Mouse (Mus musculus): Measurements from ENCODE around the gene H1foo. TPM values are rescaled to one million over a fixed set of nuclear protein-coding genes. Genes with fewer than 3 reads are reported as not detected.
A peak's percentile ranks its signal among the peaks of the same experiment; 100 is the strongest.

Gene H1foo
- total and polyA plus RNA-seq, 2 experiments from 2014 or later, result not detected

DNA sequence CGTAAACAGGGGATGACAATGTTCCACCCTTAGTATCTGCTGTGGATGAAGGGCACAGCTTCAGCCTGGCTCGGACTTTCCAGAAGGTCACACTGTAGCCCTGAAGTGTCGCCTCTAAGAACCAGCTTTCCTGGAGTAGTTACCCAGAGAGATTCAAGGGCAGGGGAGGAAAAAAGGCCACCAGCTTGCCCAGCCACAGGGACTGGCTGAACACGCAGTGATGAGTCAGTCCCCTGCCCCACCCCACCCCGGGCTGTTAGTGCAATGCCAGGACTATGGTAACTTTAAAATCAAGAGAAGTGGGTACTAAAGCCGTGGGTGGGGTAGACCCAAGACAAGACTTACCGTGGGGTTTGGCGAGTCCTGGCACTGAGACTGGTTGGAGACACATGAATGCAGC, 30.9 kb downstream of the H1foo start:
- Histone ChIP-seq H3K27me3 (ENCODE audit: control insufficient read depth, insufficient read depth, low read length) (no peaks in the 10 kb centered on the region), H3K4me1 (ENCODE audit: control insufficient read depth, insufficient read depth) (peaks cover 14% of the 10 kb centered on the region), H3K36me3 (replicated peaks; ENCODE audit: control insufficient read depth, insufficient read depth, low read length) (peaks cover 60% of the 10 kb centered on the region), H3K4me3 (ENCODE audit: low read depth, low read length) (no peak overlapping the region), H3K27ac (ENCODE audit: low read depth) (no peak overlapping the region), H3K9me3 (replicated peaks; ENCODE audit: control insufficient read depth, low read length) (no peaks in the 10 kb centered on the region), H3K9ac (replicated peaks; ENCODE audit: low read depth, low read length) (no peak overlapping the region), H3K4me2 (ENCODE audit: low read depth, low read length) (no peak overlapping the region)
- DNase-seq (ENCODE audit: low spot score), result no peak
- WGBS, result 80% methylated on average over 8 of the region's 8 CpGs
- TF ChIP-seq CTCF (IDR thresholded peaks at IDR 0.05; ENCODE audit: low read depth) (no peak), EP300 (IDR thresholded peaks at IDR 0.05; ENCODE audit: low read depth) (no peak)
- no peak for ATAC-seq (ENCODE audit: insufficient read depth, low read depth)

DNA sequence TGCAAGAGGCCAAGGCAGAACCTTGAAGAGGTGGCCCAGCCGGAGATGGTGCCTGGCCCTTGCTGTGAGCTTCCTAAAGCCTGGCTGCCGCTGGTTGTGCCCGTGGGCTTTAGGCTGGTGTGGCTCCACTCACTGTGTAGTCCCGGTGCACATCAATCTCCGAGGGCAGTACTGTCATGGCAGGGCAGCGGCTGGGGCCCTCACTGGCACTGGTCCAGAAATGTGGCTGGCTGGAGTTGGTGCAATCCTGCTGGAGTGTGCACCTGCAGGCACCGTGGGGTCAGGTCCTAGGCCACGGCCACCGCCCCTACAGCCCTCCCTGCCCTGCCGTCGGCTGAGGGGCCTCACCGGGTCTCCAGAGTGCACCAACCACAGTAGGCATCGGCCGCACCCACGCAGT, 33.1 kb downstream of the H1foo start:
- no peaks in the 10 kb centered on the region for H3K9me3 ChIP-seq (replicated peaks; ENCODE audit: control insufficient read depth, low read length)
- no peak overlapping the region for H3K9ac ChIP-seq (replicated peaks; ENCODE audit: low read depth, low read length)
- no peak for ATAC-seq (ENCODE audit: insufficient read depth, low read depth)
- no peak overlapping the region for H3K27ac ChIP-seq (ENCODE audit: low read depth)
- H3K27me3 ChIP-seq (ENCODE audit: control insufficient read depth, insufficient read depth, low read length), result no peaks in the 10 kb centered on the region
- H3K4me2 ChIP-seq (ENCODE audit: low read depth, low read length), result no peak overlapping the region
- DNase-seq (ENCODE audit: low spot score), result no peak
- no peak overlapping the region for H3K4me3 ChIP-seq (ENCODE audit: low read depth, low read length)
- WGBS, result 74% methylated on average over 15 of the region's 15 CpGs
- no peaks in the 10 kb centered on the region; the same call in 1 of the 2 replicates for H3K4me1 ChIP-seq (ENCODE audit: control insufficient read depth, insufficient read depth)
- TF ChIP-seq CTCF (IDR thresholded peaks at IDR 0.05; ENCODE audit: low read depth) (no peak), EP300 (IDR thresholded peaks at IDR 0.05; ENCODE audit: low read depth) (no peak)
- peaks cover 54% of the 10 kb centered on the region for H3K36me3 ChIP-seq (replicated peaks; ENCODE audit: control insufficient read depth, insufficient read depth, low read length)

DNA sequence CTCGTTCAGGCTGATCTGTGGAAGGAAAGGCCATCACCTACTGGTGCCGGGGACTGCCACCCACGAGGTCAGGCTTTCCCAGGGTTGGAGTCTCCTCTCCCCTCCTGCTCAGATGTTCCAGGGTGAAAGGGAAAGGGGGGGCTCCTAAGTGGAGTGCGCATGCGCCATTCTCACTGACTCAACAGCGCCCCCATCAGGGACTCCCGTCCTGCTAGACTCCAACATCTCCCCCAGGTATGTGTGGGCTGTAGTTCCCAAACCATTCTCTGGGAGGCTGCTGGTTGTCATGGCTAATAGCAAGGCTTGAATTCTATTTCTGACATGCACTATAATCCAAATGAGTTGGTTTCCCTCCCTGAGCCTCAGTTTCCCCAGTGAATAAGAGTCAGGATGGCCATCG, 33.9 kb downstream of the H1foo start:
- H3K4me3 ChIP-seq (ENCODE audit: low read depth, low read length), result no peak overlapping the region
- H3K9me3 ChIP-seq (replicated peaks; ENCODE audit: control insufficient read depth, low read length), result no peaks in the 10 kb centered on the region
- ATAC-seq (ENCODE audit: insufficient read depth, low read depth), result no peak
- H3K27me3 ChIP-seq (ENCODE audit: control insufficient read depth, insufficient read depth, low read length), result no peaks in the 10 kb centered on the region
- no peak overlapping the region for H3K4me2 ChIP-seq (ENCODE audit: low read depth, low read length)
- DNase-seq (ENCODE audit: low spot score), result no peak
- H3K27ac ChIP-seq (ENCODE audit: low read depth), result no peak overlapping the region
- H3K9ac ChIP-seq (replicated peaks; ENCODE audit: low read depth, low read length), result no peak overlapping the region
- peaks cover under 1% of the 10 kb centered on the region for H3K4me1 ChIP-seq (ENCODE audit: control insufficient read depth, insufficient read depth)
- WGBS, result 64% methylated on average over 8 of the region's 8 CpGs
- TF ChIP-seq EP300 (IDR thresholded peaks at IDR 0.05; ENCODE audit: low read depth), result no peak
- TF ChIP-seq CTCF (IDR thresholded peaks at IDR 0.05; ENCODE audit: low read depth), result no peak
- H3K36me3 ChIP-seq (replicated peaks; ENCODE audit: control insufficient read depth, insufficient read depth, low read length), result peaks cover 54% of the 10 kb centered on the region

DNA sequence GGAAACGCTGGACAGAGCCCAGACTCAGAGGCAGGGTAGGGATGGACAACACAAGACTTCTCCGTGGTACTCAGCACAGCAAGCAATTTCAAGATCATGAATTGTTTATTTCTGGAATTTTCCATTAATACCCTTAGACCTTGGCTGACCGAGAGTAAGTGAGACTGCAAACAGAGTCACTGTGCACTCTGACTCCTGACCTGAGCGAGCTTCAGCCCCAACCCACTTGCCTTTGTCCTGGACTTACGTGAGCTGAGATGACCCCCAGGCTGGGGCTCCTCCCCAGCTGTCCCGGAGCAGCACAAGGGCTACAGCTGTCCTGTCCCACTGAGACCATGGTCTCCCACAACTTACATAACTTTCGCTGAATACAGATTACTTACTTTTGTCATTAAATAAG, 38.2 kb downstream of the H1foo start:
- H3K27me3 ChIP-seq (ENCODE audit: control insufficient read depth, insufficient read depth, low read length), result no peaks in the 10 kb centered on the region
- TF ChIP-seq EP300 (IDR thresholded peaks at IDR 0.05; ENCODE audit: low read depth) (no peak), CTCF (IDR thresholded peaks at IDR 0.05; ENCODE audit: low read depth) (no peak)
- peaks cover 21% of the 10 kb centered on the region for H3K36me3 ChIP-seq (replicated peaks; ENCODE audit: control insufficient read depth, insufficient read depth, low read length)
- WGBS, result 68% methylated on average over 7 of the region's 7 CpGs
- ATAC-seq (ENCODE audit: insufficient read depth, low read depth), result no peak
- no peak for DNase-seq (ENCODE audit: low spot score)
- H3K9ac ChIP-seq (replicated peaks; ENCODE audit: low read depth, low read length), result no peak overlapping the region
- peaks cover 14% of the 10 kb centered on the region for H3K4me1 ChIP-seq (ENCODE audit: control insufficient read depth, insufficient read depth)
- peak overlapping the region; percentile 10; the same call in 1 of the 2 replicates for H3K4me2 ChIP-seq (ENCODE audit: low read depth, low read length)
- H3K4me3 ChIP-seq (ENCODE audit: low read depth, low read length), result no peak overlapping the region
- no peaks in the 10 kb centered on the region for H3K9me3 ChIP-seq (replicated peaks; ENCODE audit: control insufficient read depth, low read length)
- no peak overlapping the region for H3K27ac ChIP-seq (ENCODE audit: low read depth)

DNA sequence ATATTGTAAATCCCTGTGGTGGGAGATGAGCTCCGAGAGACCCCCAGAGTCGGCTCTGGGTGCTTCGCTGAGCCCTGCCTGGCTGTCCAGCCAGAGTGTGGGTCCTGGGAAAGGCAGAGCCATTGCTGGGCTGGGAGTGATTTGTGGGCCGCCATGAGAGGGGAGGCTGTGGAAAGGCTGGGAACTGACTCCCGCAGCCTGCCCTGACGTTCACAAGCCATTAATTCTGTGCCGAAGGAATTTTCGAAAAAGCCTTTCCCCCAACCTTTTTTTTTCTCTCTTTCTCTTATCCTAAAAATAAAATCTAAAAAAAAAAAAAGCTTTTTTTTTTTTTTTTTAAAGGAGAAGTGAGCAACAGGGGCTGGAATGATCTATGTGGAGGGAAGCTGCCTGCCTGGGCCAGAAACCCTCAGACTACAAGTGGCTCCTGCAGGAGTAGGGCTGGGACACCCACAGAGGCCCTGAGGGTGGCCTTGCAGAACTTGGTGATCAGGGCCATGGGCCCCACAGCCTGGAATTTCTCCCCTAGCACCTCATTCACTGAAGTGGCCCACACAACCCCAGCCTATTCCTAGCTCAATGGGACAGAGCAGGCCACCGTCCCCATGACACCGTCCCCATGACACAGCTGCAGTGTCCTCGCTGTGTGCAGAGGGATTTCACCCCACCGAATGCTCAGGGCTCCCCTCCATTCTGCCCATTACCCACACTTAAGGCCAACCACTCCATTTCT, 38.7 kb downstream of the H1foo start:
- no peak for DNase-seq (ENCODE audit: low spot score)
- TF ChIP-seq CTCF (IDR thresholded peaks at IDR 0.05; ENCODE audit: low read depth) (no peak), EP300 (IDR thresholded peaks at IDR 0.05; ENCODE audit: low read depth) (no peak)
- peaks cover 14% of the 10 kb centered on the region for H3K4me1 ChIP-seq (ENCODE audit: control insufficient read depth, insufficient read depth)

DNA sequence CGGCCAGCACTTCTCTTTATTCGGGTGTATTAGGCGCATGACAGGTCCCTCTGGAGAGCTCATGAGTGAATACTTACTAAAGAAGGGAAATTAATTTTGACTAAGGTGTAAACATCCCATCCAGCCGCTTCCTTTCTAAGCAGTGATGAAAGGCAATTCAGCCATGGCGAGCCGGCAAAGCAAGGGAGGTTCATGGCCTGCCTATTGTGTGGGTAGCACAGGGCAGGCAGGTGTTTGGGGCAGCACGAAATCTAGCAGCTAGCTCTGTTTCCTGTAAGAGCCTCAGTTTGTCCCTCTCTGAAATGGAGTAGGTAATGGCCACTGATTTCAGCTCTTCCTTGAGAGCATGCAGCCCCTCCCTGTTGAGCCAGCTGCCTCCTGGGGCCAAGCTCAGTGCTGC, 39.8 kb downstream of the H1foo start:
- H3K9me3 ChIP-seq (replicated peaks; ENCODE audit: control insufficient read depth, low read length), result no peaks in the 10 kb centered on the region
- 68% methylated on average over 7 of the region's 7 CpGs for WGBS
- no peaks in the 10 kb centered on the region; the same call in 1 of the 2 replicates for H3K27me3 ChIP-seq (ENCODE audit: control insufficient read depth, insufficient read depth, low read length)
- H3K36me3 ChIP-seq (replicated peaks; ENCODE audit: control insufficient read depth, insufficient read depth, low read length), result peaks cover 11% of the 10 kb centered on the region
- peak overlapping the region; percentile 64 for H3K4me2 ChIP-seq (ENCODE audit: low read depth, low read length)
- 0 out of 2 replicates have a peak overlapping the region, but pooled peaks have one; percentile 2 for H3K27ac ChIP-seq (ENCODE audit: low read depth)
- DNase-seq (ENCODE audit: low spot score), result no peak
- ATAC-seq (ENCODE audit: insufficient read depth, low read depth), result no peak
- H3K4me1 ChIP-seq (ENCODE audit: control insufficient read depth, insufficient read depth), result peaks cover 14% of the 10 kb centered on the region
- H3K9ac ChIP-seq (replicated peaks; ENCODE audit: low read depth, low read length), result no peak overlapping the region
- H3K4me3 ChIP-seq (ENCODE audit: low read depth, low read length), result no peak overlapping the region
- no peak for TF ChIP-seq CTCF (IDR thresholded peaks at IDR 0.05; ENCODE audit: low read depth)
- TF ChIP-seq EP300 (IDR thresholded peaks at IDR 0.05; ENCODE audit: low read depth), result no peak

More for the DNA sequence above, 38.7 kb downstream of the H1foo start:
- 64% methylated on average over 12 of the region's 12 CpGs for WGBS
- Histone ChIP-seq H3K4me3 (ENCODE audit: low read depth, low read length) (no peak overlapping the region), H3K9ac (replicated peaks; ENCODE audit: low read depth, low read length) (no peak overlapping the region), H3K9me3 (replicated peaks; ENCODE audit: control insufficient read depth, low read length) (no peaks in the 10 kb centered on the region), H3K27ac (ENCODE audit: low read depth) (no peak overlapping the region), H3K27me3 (ENCODE audit: control insufficient read depth, insufficient read depth, low read length) (no peaks in the 10 kb centered on the region; the same call in 1 of the 2 replicates), H3K4me2 (ENCODE audit: low read depth, low read length) (peak overlapping the region; percentile 30), H3K36me3 (replicated peaks; ENCODE audit: control insufficient read depth, insufficient read depth, low read length) (peaks cover 15% of the 10 kb centered on the region)
- ATAC-seq (ENCODE audit: insufficient read depth, low read depth), result no peak

Data from heart, postnatal 0 days (tissue).